Mouse (Mus musculus) limb, embryonic 11.5 days (tissue): ENCODE measurements around the gene Gna14. TPM values are rescaled to one million over a fixed set of nuclear protein-coding genes. Genes with fewer than 3 reads are reported as not detected.

Experiments
- ATAC-seq: fragments of 200-750 bp; cut with Nextera tagmentation; 2 replicates; pipeline ENCODE4 v1.8.0; 2017; ENCODE audit warnings: low read depth; ENCODE audit not compliant: insufficient number of reproducible peaks, low FRiP score, low TSS enrichment
- DNase-seq: peaks from one replicate; pipeline ENCODE4 v3.0.0-alpha.2; 2015; ENCODE audit warnings: low spot score
- H3K27ac ChIP-seq: fragments of 300-500 bp; sonication (generic); replicated peaks from 2 replicates; pipeline ENCODE4 v1.5.1; 2014; ENCODE audit warnings: low read depth, mild to moderate bottlenecking, low read length
- H3K27me3 ChIP-seq: fragments of 300-500 bp; sonication (generic); 2 replicates; pipeline ENCODE4 v1.6.1; 2014; ENCODE audit warnings: mild to moderate bottlenecking, low read length, mixed read lengths; ENCODE audit not compliant: control insufficient read depth, insufficient read depth
- H3K36me3 ChIP-seq: fragments of 300-500 bp; sonication (generic); 2 replicates; pipeline ENCODE4 v1.6.1; 2014; ENCODE audit warnings: mild to moderate bottlenecking, low read length, moderate library complexity, mixed read lengths; ENCODE audit not compliant: control insufficient read depth, insufficient read depth
- H3K4me1 ChIP-seq: fragments of 300-500 bp; sonication (generic); 2 replicates; pipeline ENCODE4 v1.6.1; 2014; ENCODE audit warnings: low read length, mixed read lengths; ENCODE audit not compliant: control insufficient read depth, insufficient read depth
- H3K4me2 ChIP-seq: fragments of 300-500 bp; sonication (generic); 2 replicates; pipeline ENCODE4 v1.6.1; 2014; ENCODE audit warnings: low read depth, mild to moderate bottlenecking, moderate library complexity; ENCODE audit not compliant: severe bottlenecking
- H3K4me3 ChIP-seq: fragments of 300-500 bp; sonication (generic); 2 replicates; pipeline ENCODE4 v1.5.1; 2014; ENCODE audit warnings: low read depth, low read length
- H3K9ac ChIP-seq: fragments of 300-500 bp; sonication (generic); 2 replicates; pipeline ENCODE4 v1.6.1; 2014; ENCODE audit warnings: mild to moderate bottlenecking, low read length
- H3K9me3 ChIP-seq: fragments of 300-500 bp; sonication (generic); 2 replicates; pipeline ENCODE4 v1.6.1; 2016; ENCODE audit warnings: low read length; ENCODE audit not compliant: control insufficient read depth
- WGBS: fragments of 180-500 bp; shearing (Covaris S2); extraction: QIAGEN DNeasy Blood & Tissue Kit; methylation state at CpG from one replicate; pipeline ENCODE4 v1.1.7; 2014; 5-methylcytosine and 5-hydroxymethylcytosine counted together
- polyA plus RNA-seq: library from polyadenylated mRNA; unstranded; fragments of >200 nt; fragmentation: Nextera tagmentation; extraction: Ambion mirVana; gene quantifications from 2 replicates; pipeline ENCODE4 v1.2.1, GENCODE M21; 2014

The Gna14 gene
- polyA plus RNA-seq, 1 experiment from 2014 or later = 0.13 TPM

GRCm38 (mm10) chr19:16624994-16625393 lies 189.4 kb downstream of the Gna14 start:
- H3K4me3 ChIP-seq = no peak overlapping the region
- no peak overlapping the region for H3K27ac ChIP-seq
- H3K4me1 ChIP-seq = no peaks in the 10 kb centered on the region

GRCm38 (mm10) chr19:16625610-16626395 lies 190.2 kb downstream of the Gna14 start:
- DNase-seq = no peak
- Histone ChIP-seq H3K4me2 (no peak overlapping the region), H3K9me3 (no peaks in the 10 kb centered on the region), H3K4me1 (no peaks in the 10 kb centered on the region), H3K4me3 (no peak overlapping the region), H3K36me3 (no peaks in the 10 kb centered on the region), H3K27me3 (no peaks in the 10 kb centered on the region), H3K9ac (no peak overlapping the region), H3K27ac (no peak overlapping the region)
- WGBS = 19% methylated on average over 14 of the region's 14 CpGs
- ATAC-seq = no peak

More at GRCm38 (mm10) chr19:16624994-16625393, 189.4 kb downstream of the Gna14 start:
- ATAC-seq = no peak
- H3K4me2 ChIP-seq = no peak overlapping the region
- no peak overlapping the region for H3K9ac ChIP-seq
- no peak for DNase-seq
- H3K36me3 ChIP-seq = no peaks in the 10 kb centered on the region
- no peaks in the 10 kb centered on the region for H3K27me3 ChIP-seq
- no peaks in the 10 kb centered on the region for H3K9me3 ChIP-seq
